9 mouse cellular contexts compared by ENCODE assay signal in the genomic region with DNA sequence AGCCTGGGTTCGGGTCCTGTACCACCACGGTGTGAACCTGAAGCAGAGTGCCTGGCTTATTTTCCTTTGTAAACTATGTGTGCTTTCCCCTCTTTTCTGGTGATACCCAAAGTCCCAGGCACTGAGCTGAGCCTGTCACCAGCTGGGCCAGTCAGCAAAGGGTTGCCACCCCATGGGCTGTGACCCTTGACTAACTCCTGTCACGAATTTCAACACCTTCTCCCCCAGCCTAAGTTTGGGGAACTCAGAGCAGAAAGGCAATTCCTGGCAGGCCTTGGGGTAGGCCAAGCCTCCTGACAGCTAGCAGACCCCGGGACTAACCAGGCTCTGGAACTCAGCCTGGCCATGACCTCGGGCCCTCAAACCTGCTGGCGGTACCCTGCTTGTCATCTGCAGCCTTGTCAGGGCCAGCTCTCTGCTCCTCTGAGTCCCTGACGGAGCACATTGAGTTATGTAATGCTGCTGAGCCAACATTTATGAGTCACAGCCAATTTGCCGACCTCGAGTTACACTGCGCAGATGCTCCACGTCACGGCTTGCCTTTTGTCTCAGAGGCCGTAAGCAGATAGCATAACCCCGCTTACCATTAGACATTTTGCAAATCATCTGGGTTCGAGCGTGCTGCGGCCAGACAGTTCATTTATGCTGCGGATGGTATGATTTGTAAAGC.
DNase-seq lines count a peak whose midpoint lies in the region; ATAC-seq and TF ChIP-seq lines count a peak whose summit lies in the region.
"Had no signal": no experiment of that assay in that cellular context is flagged by ENCODE, and none has a peak within 500 bp of the region (broad histone marks: within the 10 kb centered on the region; RNA-seq: fewer than 3 reads in every experiment).

No protein-coding gene starts in this region.

- whole genome bisulfite sequencing in neural tube, embryonic 11.5 days = 64% methylated on average over 18 of the region's 18 CpGs

- no peak overlapping the region for H3K9ac ChIP-seq in neural tube, embryonic 11.5 days (ENCODE audit: low read length)

- TF ChIP-seq POLR2A in cortical plate, adult 2 months (IDR thresholded peaks at IDR 0.05; ENCODE audit: extremely low read depth, insufficient read depth, low read length) = 0 out of 2 replicates have a peak, but pooled peaks have one; percentile 11

- no peak for TF ChIP-seq CTCF in cortical plate, adult 2 months (IDR thresholded peaks at IDR 0.05; ENCODE audit: extremely low read depth, insufficient read depth, low read length)
- TF ChIP-seq CTCF in left cerebral cortex, adult 2 months (IDR thresholded peaks at IDR 0.05) = no peak

- no peaks in the 10 kb centered on the region for H3K36me3 ChIP-seq in neural tube, embryonic 11.5 days (ENCODE audit: control insufficient read depth, insufficient read depth, low read length)

- no peak overlapping the region for H3K27ac ChIP-seq in cortical plate, adult 2 months (ENCODE audit: insufficient read depth, low read length)
- peak overlapping the region; percentile 36; the same call in 1 of the 2 replicates for H3K27ac ChIP-seq in left cerebral cortex, adult 2 months
- H3K27ac ChIP-seq in neural tube, embryonic 11.5 days (ENCODE audit: low read depth, low read length) = no peak overlapping the region

- H3K4me3 ChIP-seq in cortical plate, adult 2 months (ENCODE audit: insufficient read depth, low read length) = no peak overlapping the region
- H3K4me3 ChIP-seq in left cerebral cortex, adult 2 months = no peak overlapping the region
- H3K4me3 ChIP-seq in neural tube, embryonic 11.5 days (ENCODE audit: low read depth, low read length) = no peak overlapping the region
- H3K4me3 ChIP-seq: megakaryocyte, embryonic 14.5 days had no signal

- no peaks in the 10 kb centered on the region for H3K27me3 ChIP-seq in neural tube, embryonic 11.5 days (ENCODE audit: control insufficient read depth, insufficient read depth, low read length)

- H3K4me1 ChIP-seq in cortical plate, adult 2 months (ENCODE audit: control insufficient read depth, insufficient read depth, low read length) = no peaks in the 10 kb centered on the region
- H3K4me1 ChIP-seq in neural tube, embryonic 11.5 days (ENCODE audit: control insufficient read depth, insufficient read depth, low read length) = no peaks in the 10 kb centered on the region

- no peaks in the 10 kb centered on the region for H3K9me3 ChIP-seq in neural tube, embryonic 11.5 days (ENCODE audit: control insufficient read depth, low read length)
- H3K9me3 ChIP-seq: megakaryocyte, embryonic 14.5 days had no signal

- intact Hi-C loops in heart, postnatal 14 days (cut with DNase I) = no loop called here
- intact Hi-C loops in left cerebral cortex, adult 2 months (cut with DNase I) = no loop called here

- no peak overlapping the region for H3K4me2 ChIP-seq in neural tube, embryonic 11.5 days (ENCODE audit: low read depth)

- DNase-seq in embryo, embryonic 10 days (ENCODE audit: low spot score) = peak; percentile 58
- DNase-seq in embryo, embryonic 9.5 days (ENCODE audit: extremely low spot score) = no peak
- DNase-seq in 416B (ENCODE audit: low read depth) = peak; percentile 11
- DNase-seq in heart, postnatal 14 days = peak; percentile 33 to 40
- peak; percentile 37 to 53 for DNase-seq in left cerebral cortex, adult 2 months (ENCODE audit: extremely low spot score in 1 of 2, low spot score in 2 of 2)
- peak; percentile 28 for DNase-seq in neural tube, embryonic 11.5 days (ENCODE audit: low spot score)

- no peak for ATAC-seq in neural tube, embryonic 11.5 days (ENCODE audit: insufficient read depth, low FRiP score, low TSS enrichment)
- no peak for ATAC-seq in CD4-positive, CD25-positive, alpha-beta regulatory T cell, adult 4 months
